Mouse (Mus musculus) thymus, adult 2 months (tissue): Measurements from ENCODE around the gene Chit1. TPM values are rescaled to one million over a fixed set of nuclear protein-coding genes. Genes with fewer than 3 reads are reported as not detected.

Source experiments
- DNase-seq: peaks from one replicate; pipeline ENCODE4 v3.0.0; 2021
- H3K27ac ChIP-seq: fragments of 200-500 bp; 2 replicates; pipeline ENCODE4 v1.5.1; 2012; ENCODE audit warnings: low read length, control low read depth; ENCODE audit not compliant: control insufficient read depth, insufficient read depth
- H3K27me3 ChIP-seq: fragments of 200-500 bp; 2 replicates; pipeline ENCODE4 v1.6.1; 2012; ENCODE audit warnings: mild to moderate bottlenecking, low read length, moderate library complexity, mixed read lengths; ENCODE audit not compliant: control insufficient read depth, insufficient read depth
- H3K36me3 ChIP-seq: fragments of 200-500 bp; 2 replicates; pipeline ENCODE4 v1.6.1; 2012; ENCODE audit warnings: mild to moderate bottlenecking, low read length, moderate library complexity; ENCODE audit not compliant: control insufficient read depth, insufficient read depth
- H3K4me1 ChIP-seq: fragments of 200-500 bp; replicated peaks from 2 replicates; pipeline ENCODE4 v1.6.1; 2012; ENCODE audit warnings: low read length; ENCODE audit not compliant: control insufficient read depth, insufficient read depth
- H3K4me3 ChIP-seq: fragments of 200-500 bp; 2 replicates; pipeline ENCODE4 v1.5.1; 2012; ENCODE audit warnings: mild to moderate bottlenecking, low read length, control low read depth, moderate library complexity; ENCODE audit not compliant: control insufficient read depth, insufficient read depth
- CTCF ChIP-seq: fragments of 200-500 bp; IDR thresholded peaks from 2 replicates; pipeline ENCODE4 v1.5.1; 2012; ENCODE audit warnings: mild to moderate bottlenecking, control low read depth, low read length, moderate library complexity, borderline replicate concordance; ENCODE audit not compliant: control insufficient read depth, poor library complexity, insufficient read depth; ENCODE audit errors: extremely low read depth
- POLR2A ChIP-seq: fragments of 200-500 bp; IDR thresholded peaks from 2 replicates; pipeline ENCODE4 v1.6.1; 2012; ENCODE audit warnings: mild to moderate bottlenecking, low read length, control low read depth, moderate library complexity; ENCODE audit not compliant: control insufficient read depth, poor library complexity, insufficient read depth; ENCODE audit errors: extremely low read depth
- WGBS: fragments of 180-500 bp; shearing (Covaris S2); methylation state at CpG from one replicate; pipeline ENCODE4 v1.1.7; 2018; 5-methylcytosine and 5-hydroxymethylcytosine counted together
- polyA plus RNA-seq: library from polyadenylated mRNA; depleted of rRNA; stranded (reverse); fragments of >200 nt; gene quantifications from 2 replicates; pipeline ENCODE4 v1.2.3, GENCODE M21; 2012

Gene Chit1
- polyA plus RNA-seq, 1 experiment, result 0.78 TPM

GRCm38 (mm10) chr1:134100928-134101327, 10.1 kb upstream of the Chit1 start:
- Histone ChIP-seq H3K36me3 (no peaks in the 10 kb centered on the region), H3K27me3 (no peaks in the 10 kb centered on the region), H3K27ac (no peak overlapping the region), H3K4me1 (peaks cover 47% of the 10 kb centered on the region), H3K4me3 (no peak overlapping the region)
- TF ChIP-seq CTCF (no peak), POLR2A (no peak)
- 94% methylated on average over 4 of the region's 4 CpGs for WGBS
- DNase-seq, result no peak

- DNase-seq, result no peak
- WGBS, result 91% methylated on average over 3 of the region's 3 CpGs
Observed at GRCm38 (mm10) chr1:134101593-134101992, 9.4 kb upstream of the Chit1 start.

GRCm38 (mm10) chr1:134103861-134104260, 7.2 kb upstream of the Chit1 start:
- Histone ChIP-seq H3K36me3 (no peaks in the 10 kb centered on the region), H3K4me3 (no peak overlapping the region), H3K27me3 (no peaks in the 10 kb centered on the region), H3K27ac (no peak overlapping the region), H3K4me1 (peaks cover 30% of the 10 kb centered on the region)
- no peak for DNase-seq
- 96% methylated on average over 5 of the region's 5 CpGs for WGBS
- TF ChIP-seq CTCF (no peak), POLR2A (no peak)

More at GRCm38 (mm10) chr1:134101593-134101992, 9.4 kb upstream of the Chit1 start:
- no peaks in the 10 kb centered on the region for H3K27me3 ChIP-seq
- no peaks in the 10 kb centered on the region for H3K36me3 ChIP-seq
- peaks cover 47% of the 10 kb centered on the region for H3K4me1 ChIP-seq
- no peak overlapping the region for H3K4me3 ChIP-seq
- H3K27ac ChIP-seq, result no peak overlapping the region
- TF ChIP-seq POLR2A (no peak), CTCF (no peak)

GRCm38 (mm10) chr1:134105043-134105763, 5.8 kb upstream of the Chit1 start:
- DNase-seq, result no peak
- Histone ChIP-seq H3K4me1 (peaks cover 20% of the 10 kb centered on the region), H3K4me3 (no peak overlapping the region), H3K27me3 (no peaks in the 10 kb centered on the region), H3K27ac (no peak overlapping the region), H3K36me3 (no peaks in the 10 kb centered on the region)
- 50% methylated on average over 11 of the region's 11 CpGs for WGBS
- no peak for TF ChIP-seq CTCF
- no peak for TF ChIP-seq POLR2A

- no peak for TF ChIP-seq CTCF
- no peak for TF ChIP-seq POLR2A
- H3K4me1 ChIP-seq, result peaks cover 20% of the 10 kb centered on the region
- 49% methylated on average over 3 of the region's 3 CpGs for WGBS
- H3K36me3 ChIP-seq, result no peaks in the 10 kb centered on the region
- no peak for DNase-seq
- H3K27me3 ChIP-seq, result no peaks in the 10 kb centered on the region
- no peak overlapping the region for H3K27ac ChIP-seq
- H3K4me3 ChIP-seq, result no peak overlapping the region
Observed at GRCm38 (mm10) chr1:134105764-134106430, 5.1 kb upstream of the Chit1 start.

- Histone ChIP-seq H3K4me3 (no peak overlapping the region), H3K27me3 (no peaks in the 10 kb centered on the region), H3K27ac (no peak overlapping the region), H3K4me1 (peaks cover 20% of the 10 kb centered on the region), H3K36me3 (no peaks in the 10 kb centered on the region)
- WGBS, result 4% methylated on average over 5 of the region's 5 CpGs
- peak; percentile 76 for DNase-seq
- TF ChIP-seq CTCF (peak; percentile 51; the same call in 1 of the 2 replicates), POLR2A (no peak)
Observed at GRCm38 (mm10) chr1:134106719-134107118, 4.3 kb upstream of the Chit1 start.
